Mouse (Mus musculus) testis, adult 2 months (tissue): Measurements from ENCODE around the gene Ostm1.

ENCODE experiments used
- CTCF ChIP-seq: fragments of 200-500 bp; IDR thresholded peaks from 2 replicates; pipeline ENCODE4 v1.5.1; 2012; ENCODE audit warnings: low read depth, mild to moderate bottlenecking, inconsistent platforms, low read length, moderate library complexity; ENCODE audit not compliant: control insufficient read depth, insufficient read depth, insufficient replicate concordance
- POLR2A ChIP-seq: fragments of 200-500 bp; IDR thresholded peaks from 2 replicates; pipeline ENCODE4 v1.6.1; 2012; ENCODE audit warnings: low read depth, mild to moderate bottlenecking, inconsistent platforms, low read length, moderate library complexity; ENCODE audit not compliant: control insufficient read depth

- no peak for TF ChIP-seq CTCF
- TF ChIP-seq POLR2A: no peak
Measured at GRCm38 (mm10) chr10:42583157-42583872, at the start of gene Ostm1, which contains the start of gene Nr2e1.
